Mouse (Mus musculus): ENCODE results near the gene Rasal2.

DNA sequence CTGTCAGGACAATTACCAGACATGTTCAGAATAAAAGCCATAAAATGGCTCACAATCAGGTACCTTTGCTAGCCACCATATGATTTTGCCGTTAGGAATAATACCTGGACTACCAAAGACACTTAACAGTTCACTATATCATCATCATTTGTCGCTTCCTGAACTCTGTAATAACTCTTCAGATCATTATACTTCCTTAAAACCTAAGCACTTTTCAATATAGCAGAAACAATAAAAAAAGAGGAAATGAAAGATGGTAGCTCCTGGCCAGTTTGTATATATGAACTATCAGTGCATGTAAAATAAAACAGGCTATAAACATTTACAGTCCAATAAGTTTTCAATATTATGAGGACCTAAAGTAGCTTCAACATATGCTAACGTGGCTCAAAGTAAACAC lies 127.0 kb downstream of the Rasal2 start:
- no peak for TF ChIP-seq MEF2A (IDR thresholded peaks at IDR 0.05; ENCODE audit: extremely low read depth, insufficient replicate concordance, low read depth, low read length, poor library complexity, severe bottlenecking)
- no peak for TF ChIP-seq POLR2A (IDR thresholded peaks at IDR 0.05; ENCODE audit: control insufficient read depth in 1 of 2, insufficient read depth in 1 of 2, low read depth in 1 of 2, low read length in 2 of 2, poor library complexity in 1 of 2)
- TF ChIP-seq TAL1 (IDR thresholded peaks at IDR 0.05; ENCODE audit: low read length) = no peak
- no peak for TF ChIP-seq CHD2 (IDR thresholded peaks at IDR 0.05; ENCODE audit: low read length)
- TF ChIP-seq CTCF (IDR thresholded peaks at IDR 0.05 in 2 of 3, conservative IDR thresholded peaks at IDR 0.05 in 1 of 3; ENCODE audit: control insufficient read depth in 1 of 3, insufficient read depth in 1 of 3, low read depth in 2 of 3, low read length in 3 of 3, poor library complexity in 1 of 3, severe bottlenecking in 1 of 3) = no peak
- TF ChIP-seq ETS1 (IDR thresholded peaks at IDR 0.05; ENCODE audit: low read depth, low read length) = no peak

Data from MEL (cell line).